Mouse (Mus musculus): ENCODE measurements at regions not wholly inside any gene's neighbourhood (a gene's known extent, or its start where the extent isn't known, plus 50 kb on each side); places are given as distances from the start of the nearest gene placed in this dataset.
A peak's percentile ranks its signal among the peaks of the same experiment; 100 is the strongest.

GRCm38 (mm10) chr3:56483370-56483769 is 299.9 kb upstream of the Nbea start:
- Histone ChIP-seq H3K4me3 (ENCODE audit: low read depth, low read length) (no peak overlapping the region), H3K36me3 (ENCODE audit: control insufficient read depth, insufficient read depth, low read length) (no peaks in the 10 kb centered on the region), H3K4me2 (ENCODE audit: low read depth) (no peak overlapping the region), H3K4me1 (ENCODE audit: control insufficient read depth, insufficient read depth, low read length) (no peaks in the 10 kb centered on the region), H3K9me3 (ENCODE audit: control insufficient read depth, low read length) (no peaks in the 10 kb centered on the region), H3K9ac (ENCODE audit: low read length) (no peak overlapping the region), H3K27me3 (ENCODE audit: control insufficient read depth, insufficient read depth, low read length) (no peaks in the 10 kb centered on the region), H3K27ac (ENCODE audit: low read depth, low read length) (no peak overlapping the region)
- WGBS, result 79% methylated on average over 4 of the region's 4 CpGs
- DNase-seq (ENCODE audit: low spot score) (no peak), ATAC-seq (ENCODE audit: insufficient read depth, low FRiP score, low TSS enrichment) (no peak)

DNA sequence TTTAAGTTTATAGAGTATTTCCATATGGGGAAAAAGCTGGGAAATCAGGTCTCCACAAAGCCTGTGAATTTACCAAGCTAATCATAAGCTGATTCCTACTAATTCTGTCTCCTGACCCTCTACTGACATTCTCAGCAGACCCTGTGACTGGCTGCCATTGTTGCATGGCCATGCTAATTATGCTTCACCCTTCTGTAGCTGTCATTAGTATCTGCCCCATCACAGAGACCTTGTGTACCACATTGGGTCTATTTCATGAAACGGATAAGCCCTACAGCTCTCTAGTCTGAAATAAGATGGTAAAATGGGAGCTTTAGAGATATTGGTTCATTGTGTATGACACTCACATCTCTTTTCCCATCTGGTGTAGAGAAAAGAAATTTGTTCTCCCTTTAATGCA is 296.0 kb upstream of the Nbea start:
- Histone ChIP-seq H3K9me3 (ENCODE audit: control insufficient read depth, low read length) (no peaks in the 10 kb centered on the region), H3K4me1 (ENCODE audit: control insufficient read depth, insufficient read depth, low read length) (no peaks in the 10 kb centered on the region)
- 49% methylated on average over 1 of the region's 1 CpGs for WGBS

DNA sequence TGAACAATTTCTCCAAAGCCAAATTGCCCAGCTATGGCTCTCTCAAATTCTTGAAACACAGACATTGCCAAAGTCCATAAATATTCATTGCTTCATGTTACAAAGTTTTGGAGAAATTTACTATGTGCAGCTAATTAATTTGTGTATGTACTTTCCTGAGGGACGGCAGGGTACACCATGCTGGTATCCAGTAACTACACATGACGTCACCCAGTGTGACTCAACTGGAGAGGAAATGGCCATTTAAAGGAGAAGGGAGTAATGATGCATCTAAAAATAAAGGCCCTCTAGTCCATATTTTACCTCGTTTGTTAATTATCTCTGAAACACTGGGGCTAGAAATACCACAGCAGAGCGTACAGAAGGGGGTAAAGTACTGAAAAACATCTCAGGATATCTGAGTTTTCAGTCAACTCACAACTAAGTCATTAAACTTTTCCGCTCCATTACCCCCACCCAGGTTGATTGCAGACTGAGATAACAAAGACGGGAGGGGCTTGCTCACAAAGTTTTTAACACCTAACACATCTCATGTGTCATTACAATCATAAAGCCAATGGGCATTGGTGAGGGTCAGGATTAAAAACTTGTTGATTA is 295.1 kb upstream of the Nbea start:
- DNase-seq (ENCODE audit: low spot score) (no peak), ATAC-seq (ENCODE audit: insufficient read depth, low FRiP score, low TSS enrichment) (no peak)
- WGBS, result 76% methylated on average over 6 of the region's 6 CpGs
- H3K9me3 ChIP-seq (ENCODE audit: control insufficient read depth, low read length), result no peaks in the 10 kb centered on the region
- H3K36me3 ChIP-seq (ENCODE audit: control insufficient read depth, insufficient read depth, low read length), result no peaks in the 10 kb centered on the region
- H3K4me1 ChIP-seq (ENCODE audit: control insufficient read depth, insufficient read depth, low read length), result no peaks in the 10 kb centered on the region
- no peak overlapping the region for H3K4me3 ChIP-seq (ENCODE audit: low read depth, low read length)
- H3K27me3 ChIP-seq (ENCODE audit: control insufficient read depth, insufficient read depth, low read length), result no peaks in the 10 kb centered on the region
- H3K4me2 ChIP-seq (ENCODE audit: low read depth), result no peak overlapping the region
- H3K27ac ChIP-seq (ENCODE audit: low read depth, low read length), result no peak overlapping the region
- H3K9ac ChIP-seq (ENCODE audit: low read length), result no peak overlapping the region

More for the DNA sequence above, 296.0 kb upstream of the Nbea start:
- DNase-seq (ENCODE audit: low spot score) (no peak), ATAC-seq (ENCODE audit: insufficient read depth, low FRiP score, low TSS enrichment) (no peak)
- Histone ChIP-seq H3K27me3 (ENCODE audit: control insufficient read depth, insufficient read depth, low read length) (no peaks in the 10 kb centered on the region), H3K4me2 (ENCODE audit: low read depth) (no peak overlapping the region), H3K9ac (ENCODE audit: low read length) (no peak overlapping the region), H3K4me3 (ENCODE audit: low read depth, low read length) (no peak overlapping the region), H3K27ac (ENCODE audit: low read depth, low read length) (no peak overlapping the region), H3K36me3 (ENCODE audit: control insufficient read depth, insufficient read depth, low read length) (no peaks in the 10 kb centered on the region)

DNA sequence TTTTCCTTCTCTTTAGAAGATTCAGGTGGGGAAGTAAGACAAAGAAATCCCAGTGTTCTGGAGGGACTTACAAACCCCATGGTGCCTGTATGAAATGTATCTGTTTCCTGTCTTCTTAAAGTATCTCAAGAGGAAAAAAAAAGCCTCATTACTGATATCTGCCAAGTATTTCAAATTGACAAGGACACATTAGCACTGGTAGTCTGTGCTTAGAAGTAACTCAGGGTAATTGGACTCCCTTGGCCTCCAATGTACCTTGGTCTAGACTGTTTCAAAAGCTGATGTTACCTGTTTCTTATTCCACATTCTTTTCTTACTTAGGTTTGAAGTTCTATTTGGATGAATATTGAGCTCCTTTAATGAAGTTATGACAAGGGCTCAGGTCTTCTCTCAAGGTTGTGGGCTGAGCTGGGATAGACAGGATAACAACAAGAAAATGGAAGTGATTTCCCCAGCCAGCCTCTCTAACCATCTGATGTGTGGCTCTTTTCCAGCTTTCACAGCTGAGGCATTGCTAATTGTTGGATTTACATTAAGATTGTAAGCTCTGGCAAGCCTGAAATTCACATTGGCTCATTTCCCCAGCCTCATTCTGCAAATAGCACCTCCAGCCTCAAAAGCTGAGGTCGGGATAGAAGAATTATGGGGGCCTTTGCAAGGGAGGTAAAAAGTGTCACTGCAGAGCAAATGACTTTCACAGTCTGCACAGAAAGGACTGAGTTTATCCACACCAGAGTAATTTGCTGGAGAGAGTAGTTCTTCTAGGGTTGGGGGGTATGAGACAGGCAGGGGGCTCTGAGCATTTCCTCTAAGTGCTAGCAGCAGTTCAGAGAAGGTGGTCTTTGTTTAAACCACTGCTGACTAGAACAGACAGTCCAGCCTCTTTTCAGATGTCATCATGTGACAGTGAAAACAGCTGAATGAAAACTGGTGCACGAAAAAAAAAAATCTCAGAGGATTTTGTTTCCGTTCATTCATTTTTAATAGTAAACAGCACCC is 292.3 kb upstream of the Nbea start:
- H3K9ac ChIP-seq (ENCODE audit: low read length), result no peak overlapping the region
- no peak overlapping the region for H3K4me2 ChIP-seq (ENCODE audit: low read depth)
- ATAC-seq (ENCODE audit: insufficient read depth, low FRiP score, low TSS enrichment), result no peak
- no peak for DNase-seq (ENCODE audit: low spot score)
- no peak overlapping the region for H3K4me3 ChIP-seq (ENCODE audit: low read depth, low read length)
- WGBS, result 57% methylated on average over 3 of the region's 3 CpGs
- H3K4me1 ChIP-seq (ENCODE audit: control insufficient read depth, insufficient read depth, low read length), result no peaks in the 10 kb centered on the region
- H3K9me3 ChIP-seq (ENCODE audit: control insufficient read depth, low read length), result no peaks in the 10 kb centered on the region
- H3K27ac ChIP-seq (ENCODE audit: low read depth, low read length), result no peak overlapping the region
- H3K36me3 ChIP-seq (ENCODE audit: control insufficient read depth, insufficient read depth, low read length), result no peaks in the 10 kb centered on the region
- H3K27me3 ChIP-seq (ENCODE audit: control insufficient read depth, insufficient read depth, low read length), result no peaks in the 10 kb centered on the region

- H3K4me2 ChIP-seq (ENCODE audit: low read depth), result no peak overlapping the region
- no peak overlapping the region for H3K9ac ChIP-seq (ENCODE audit: low read length)
- DNase-seq (ENCODE audit: low spot score) (no peak), ATAC-seq (ENCODE audit: insufficient read depth, low FRiP score, low TSS enrichment) (no peak)
- 52% methylated on average over 6 of the region's 6 CpGs for WGBS
- no peak overlapping the region for H3K4me3 ChIP-seq (ENCODE audit: low read depth, low read length)
- no peaks in the 10 kb centered on the region for H3K36me3 ChIP-seq (ENCODE audit: control insufficient read depth, insufficient read depth, low read length)
- H3K27ac ChIP-seq (ENCODE audit: low read depth, low read length), result no peak overlapping the region
- no peaks in the 10 kb centered on the region for H3K4me1 ChIP-seq (ENCODE audit: control insufficient read depth, insufficient read depth, low read length)
- no peaks in the 10 kb centered on the region for H3K27me3 ChIP-seq (ENCODE audit: control insufficient read depth, insufficient read depth, low read length)
- no peaks in the 10 kb centered on the region for H3K9me3 ChIP-seq (ENCODE audit: control insufficient read depth, low read length)
Measured at GRCm38 (mm10) chr3:56472651-56473050, 289.1 kb upstream of the Nbea start.

DNA sequence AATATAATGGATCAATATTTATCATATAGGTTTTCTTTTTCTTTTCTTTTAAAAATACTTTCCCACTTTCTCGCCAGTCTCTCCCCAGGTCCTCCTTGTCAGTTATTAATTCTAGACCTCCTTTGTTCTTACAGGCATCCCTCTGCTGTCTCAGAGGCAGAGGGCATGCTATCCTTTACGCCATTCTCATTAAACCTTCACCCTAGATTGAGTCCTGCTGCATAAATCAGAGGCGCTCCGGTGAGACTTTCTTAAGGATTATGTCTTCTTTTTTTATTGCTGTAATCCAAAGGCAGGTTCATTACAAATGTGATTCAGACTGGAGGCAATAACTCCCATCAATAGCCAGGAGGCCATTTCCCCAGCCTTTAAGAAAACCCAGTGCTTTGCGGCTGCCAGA is 288.3 kb upstream of the Nbea start:
- Histone ChIP-seq H3K4me3 (ENCODE audit: low read depth, low read length) (no peak overlapping the region), H3K9ac (ENCODE audit: low read length) (no peak overlapping the region), H3K9me3 (ENCODE audit: control insufficient read depth, low read length) (no peaks in the 10 kb centered on the region), H3K27ac (ENCODE audit: low read depth, low read length) (peak overlapping the region; percentile 34; the same call in 1 of the 2 replicates), H3K4me2 (ENCODE audit: low read depth) (no peak overlapping the region), H3K36me3 (ENCODE audit: control insufficient read depth, insufficient read depth, low read length) (no peaks in the 10 kb centered on the region), H3K27me3 (ENCODE audit: control insufficient read depth, insufficient read depth, low read length) (no peaks in the 10 kb centered on the region), H3K4me1 (ENCODE audit: control insufficient read depth, insufficient read depth, low read length) (no peaks in the 10 kb centered on the region)
- ATAC-seq (ENCODE audit: insufficient read depth, low FRiP score, low TSS enrichment), result no peak
- DNase-seq (ENCODE audit: low spot score), result no peak
- WGBS, result 30% methylated on average over 5 of the region's 5 CpGs

- no peak overlapping the region for H3K27ac ChIP-seq (ENCODE audit: low read depth, low read length)
- H3K36me3 ChIP-seq (ENCODE audit: control insufficient read depth, insufficient read depth, low read length), result no peaks in the 10 kb centered on the region
- H3K27me3 ChIP-seq (ENCODE audit: control insufficient read depth, insufficient read depth, low read length), result no peaks in the 10 kb centered on the region
- WGBS, result 23% methylated on average over 1 of the region's 1 CpGs
- no peaks in the 10 kb centered on the region for H3K9me3 ChIP-seq (ENCODE audit: control insufficient read depth, low read length)
- H3K4me2 ChIP-seq (ENCODE audit: low read depth), result no peak overlapping the region
- no peaks in the 10 kb centered on the region for H3K4me1 ChIP-seq (ENCODE audit: control insufficient read depth, insufficient read depth, low read length)
- H3K4me3 ChIP-seq (ENCODE audit: low read depth, low read length), result no peak overlapping the region
- H3K9ac ChIP-seq (ENCODE audit: low read length), result no peak overlapping the region
- DNase-seq (ENCODE audit: low spot score) (no peak), ATAC-seq (ENCODE audit: insufficient read depth, low FRiP score, low TSS enrichment) (no peak)
Measured at GRCm38 (mm10) chr3:56471185-56471584, 287.7 kb upstream of the Nbea start.

GRCm38 (mm10) chr3:56457625-56458024 is 274.1 kb upstream of the Nbea start:
- DNase-seq (ENCODE audit: low spot score) (no peak), ATAC-seq (ENCODE audit: insufficient read depth, low FRiP score, low TSS enrichment) (no peak)
- no peak overlapping the region for H3K9ac ChIP-seq (ENCODE audit: low read length)
- no peak overlapping the region for H3K27ac ChIP-seq (ENCODE audit: low read depth, low read length)
- 61% methylated on average over 4 of the region's 4 CpGs for WGBS
- no peak overlapping the region for H3K4me2 ChIP-seq (ENCODE audit: low read depth)
- no peaks in the 10 kb centered on the region for H3K9me3 ChIP-seq (ENCODE audit: control insufficient read depth, low read length)
- no peak overlapping the region for H3K4me3 ChIP-seq (ENCODE audit: low read depth, low read length)
- H3K4me1 ChIP-seq (ENCODE audit: control insufficient read depth, insufficient read depth, low read length), result no peaks in the 10 kb centered on the region
- H3K36me3 ChIP-seq (ENCODE audit: control insufficient read depth, insufficient read depth, low read length), result no peaks in the 10 kb centered on the region
- H3K27me3 ChIP-seq (ENCODE audit: control insufficient read depth, insufficient read depth, low read length), result no peaks in the 10 kb centered on the region

DNA sequence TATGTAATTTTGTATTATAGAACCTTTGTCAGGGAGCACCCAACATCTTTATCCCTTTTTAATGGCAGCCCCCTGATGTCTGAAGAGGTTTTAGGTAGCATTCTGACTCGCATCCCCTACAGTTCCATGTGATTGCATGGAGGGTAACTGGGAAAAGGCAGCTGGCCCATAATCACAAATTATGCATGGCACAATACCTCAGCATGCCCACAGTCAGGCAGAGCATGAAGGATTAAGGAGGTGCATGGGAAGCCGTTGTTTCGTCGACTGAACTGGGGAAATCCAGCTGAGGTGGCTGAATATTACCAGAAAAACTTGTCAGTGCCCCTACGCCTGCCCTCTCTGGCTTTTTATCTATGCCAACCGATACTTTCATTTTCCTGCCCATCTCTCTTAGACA is 272.8 kb upstream of the Nbea start:
- H3K4me1 ChIP-seq (ENCODE audit: control insufficient read depth, insufficient read depth, low read length), result no peaks in the 10 kb centered on the region
- DNase-seq (ENCODE audit: low spot score) (no peak), ATAC-seq (ENCODE audit: insufficient read depth, low FRiP score, low TSS enrichment) (no peak)
- H3K27me3 ChIP-seq (ENCODE audit: control insufficient read depth, insufficient read depth, low read length), result no peaks in the 10 kb centered on the region
- H3K4me2 ChIP-seq (ENCODE audit: low read depth), result no peak overlapping the region
- H3K4me3 ChIP-seq (ENCODE audit: low read depth, low read length), result no peak overlapping the region
- no peak overlapping the region for H3K9ac ChIP-seq (ENCODE audit: low read length)
- no peaks in the 10 kb centered on the region for H3K36me3 ChIP-seq (ENCODE audit: control insufficient read depth, insufficient read depth, low read length)
- WGBS, result 53% methylated on average over 6 of the region's 6 CpGs
- H3K9me3 ChIP-seq (ENCODE audit: control insufficient read depth, low read length), result no peaks in the 10 kb centered on the region
- no peak overlapping the region for H3K27ac ChIP-seq (ENCODE audit: low read depth, low read length)

Data from neural tube, embryonic 11.5 days (tissue).